Mouse (Mus musculus) MN1 (cell line): ENCODE data around the gene Rnf167.

Experiments
- DNase-seq: peaks from one replicate; pipeline ENCODE4 v3.0.0-alpha.2; 2016; ENCODE audit warnings: low spot score

Rnf167 gene

GRCm38 (mm10) chr11:70654923-70655570, 8.0 kb downstream of the Rnf167 start:
- peak; percentile 85 for DNase-seq

- DNase-seq = peak; percentile 60
Observed at GRCm38 (mm10) chr11:70655571-70656455, 8.8 kb downstream of the Rnf167 start.

- DNase-seq = peak; percentile 45
Observed at GRCm38 (mm10) chr11:70656456-70656927, 9.5 kb downstream of the Rnf167 start.

- DNase-seq = no peak
Observed at GRCm38 (mm10) chr11:70656964-70657363, 9.9 kb downstream of the Rnf167 start, which contains the start of gene Eno3. Gene Eno3, plus strand, starts transcription at chr11:70657202.

GRCm38 (mm10) chr11:70657573-70657972, 10.5 kb downstream of the Rnf167 start:
- DNase-seq = no peak

- DNase-seq = no peak
Observed at GRCm38 (mm10) chr11:70657991-70658390, 11.0 kb downstream of the Rnf167 start.

GRCm38 (mm10) chr11:70658521-70658920, 11.5 kb downstream of the Rnf167 start:
- DNase-seq = no peak

- DNase-seq = no peak
Observed at GRCm38 (mm10) chr11:70658942-70659341, 11.9 kb downstream of the Rnf167 start.

GRCm38 (mm10) chr11:70660571-70660970, 13.5 kb downstream of the Rnf167 start:
- DNase-seq = no peak

- no peak for DNase-seq
Observed at GRCm38 (mm10) chr11:70663101-70663500, 16.1 kb downstream of the Rnf167 start.

- DNase-seq = no peak
Observed at GRCm38 (mm10) chr11:70663957-70664356, 16.9 kb downstream of the Rnf167 start.

GRCm38 (mm10) chr11:70664741-70665140, 17.7 kb downstream of the Rnf167 start:
- no peak for DNase-seq

- DNase-seq = no peak
Observed at GRCm38 (mm10) chr11:70666687-70667086, 19.7 kb downstream of the Rnf167 start.

GRCm38 (mm10) chr11:70667271-70668150, 20.5 kb downstream of the Rnf167 start:
- no peak for DNase-seq

GRCm38 (mm10) chr11:70668335-70668770, 21.3 kb downstream of the Rnf167 start:
- no peak for DNase-seq

GRCm38 (mm10) chr11:70668771-70669505, 21.9 kb downstream of the Rnf167 start, which contains the start of gene Spag7:
Gene Spag7, minus strand, starts transcription at chr11:70669416.
- peak; percentile 98 for DNase-seq

- peak; percentile 81 for DNase-seq
Observed at GRCm38 (mm10) chr11:70669582-70670345, 22.7 kb downstream of the Rnf167 start.

GRCm38 (mm10) chr11:70670483-70670882, 23.4 kb downstream of the Rnf167 start:
- DNase-seq = no peak

- DNase-seq = no peak
Observed at GRCm38 (mm10) chr11:70671333-70672047, 24.5 kb downstream of the Rnf167 start.

GRCm38 (mm10) chr11:70674014-70674413, 27.0 kb downstream of the Rnf167 start:
- no peak for DNase-seq
